Mouse (Mus musculus) lung, postnatal 0 days (tissue): Measurements from ENCODE around the gene Hist1h3g. TPM values are rescaled to one million over a fixed set of nuclear protein-coding genes. Genes with fewer than 3 reads are reported as not detected.
A peak's percentile ranks its signal among the peaks of the same experiment; 100 is the strongest.

Experiments
- ATAC-seq: fragments of 200-750 bp; cut with Nextera tagmentation; 2 replicates; pipeline ENCODE4 v1.8.0; 2017; ENCODE audit warnings: moderate library complexity
- DNase-seq: peaks from one replicate; pipeline ENCODE4 v3.0.0-alpha.2; 2016; ENCODE audit warnings: low spot score
- H3K27ac ChIP-seq: fragments of 300-500 bp; sonication (generic); 2 replicates; pipeline ENCODE4 v1.5.1; 2014; ENCODE audit warnings: antibody characterized with exemption, mild to moderate bottlenecking, low read length, mixed read lengths
- H3K27me3 ChIP-seq: fragments of 300-500 bp; sonication (generic); replicated peaks from 2 replicates; pipeline ENCODE4 v1.6.1; 2014; ENCODE audit warnings: low read length, mixed read lengths; ENCODE audit not compliant: insufficient read depth
- H3K36me3 ChIP-seq: fragments of 300-500 bp; sonication (generic); 2 replicates; pipeline ENCODE4 v1.6.1; 2014; ENCODE audit warnings: low read length, mixed read lengths; ENCODE audit not compliant: insufficient read depth
- H3K4me1 ChIP-seq: fragments of 300-500 bp; sonication (generic); 2 replicates; pipeline ENCODE4 v1.6.1; 2014; ENCODE audit warnings: antibody characterized with exemption, low read depth, low read length, mixed read lengths; ENCODE audit not compliant: insufficient read depth
- H3K4me2 ChIP-seq: fragments of 300-500 bp; sonication (generic); replicated peaks from 2 replicates; pipeline ENCODE4 v1.6.1; 2014; ENCODE audit warnings: low read depth, mild to moderate bottlenecking, low read length, moderate library complexity, mixed read lengths
- H3K4me3 ChIP-seq: fragments of 300-500 bp; sonication (generic); 2 replicates; pipeline ENCODE4 v1.5.1; 2014; ENCODE audit warnings: low read depth, low read length
- H3K9ac ChIP-seq: fragments of 300-500 bp; sonication (generic); replicated peaks from 2 replicates; pipeline ENCODE4 v1.6.1; 2014; ENCODE audit warnings: low read depth, mild to moderate bottlenecking
- H3K9me3 ChIP-seq: fragments of 300-500 bp; sonication (generic); 2 replicates; pipeline ENCODE4 v1.6.1; 2016; ENCODE audit warnings: low read length, mixed read lengths
- CTCF ChIP-seq: IDR thresholded peaks from 2 replicates; pipeline ENCODE4 v1.5.1; 2016; ENCODE audit warnings: antibody characterized with exemption, mild to moderate bottlenecking
- EP300 ChIP-seq: IDR thresholded peaks from 2 replicates; pipeline ENCODE4 v1.6.1; 2016; ENCODE audit warnings: antibody characterized with exemption, mild to moderate bottlenecking, control low read depth
- WGBS: fragments of 180-500 bp; shearing (Covaris S2); extraction: QIAGEN DNeasy Blood & Tissue Kit; methylation state at CpG from one replicate; pipeline ENCODE4 v1.1.7; 2014; 5-methylcytosine and 5-hydroxymethylcytosine counted together
- polyA plus RNA-seq: library from polyadenylated mRNA; unstranded; fragments of >200 nt; fragmentation: Nextera tagmentation; extraction: Ambion mirVana; gene quantifications from 2 replicates; pipeline ENCODE4 v1.2.1, GENCODE M21; 2015

Hist1h3g gene
- polyA plus RNA-seq, 1 experiment from 2014 or later: 0.80 TPM

DNA sequence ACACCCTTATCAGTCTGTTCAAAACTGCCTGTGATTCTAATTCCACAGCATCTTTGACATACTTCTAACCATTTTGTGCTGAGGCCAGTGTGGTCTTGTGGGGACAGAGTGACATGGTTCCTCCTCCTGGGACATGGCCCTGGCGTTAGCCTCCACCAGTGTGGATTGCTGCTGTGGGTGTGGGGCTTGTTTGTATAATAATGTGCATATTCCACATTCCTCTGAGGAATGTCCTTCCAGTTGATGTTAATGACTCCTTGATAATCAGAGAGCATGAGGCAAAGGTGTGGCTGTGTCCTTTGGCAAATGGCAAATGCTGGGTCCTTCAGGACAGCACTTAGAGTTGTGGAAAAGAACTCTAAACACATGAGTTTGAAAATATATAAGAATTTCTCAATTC, 21.7 kb upstream of the Hist1h3g start:
- no peak for ATAC-seq
- WGBS: 57% methylated on average over 1 of the region's 1 CpGs
- no peak overlapping the region for H3K27ac ChIP-seq
- H3K4me1 ChIP-seq: no peaks in the 10 kb centered on the region
- H3K4me3 ChIP-seq: no peak overlapping the region
- no peak overlapping the region for H3K4me2 ChIP-seq
- H3K27me3 ChIP-seq: no peaks in the 10 kb centered on the region
- no peak for DNase-seq
- H3K9me3 ChIP-seq: no peaks in the 10 kb centered on the region
- H3K9ac ChIP-seq: no peak overlapping the region
- TF ChIP-seq CTCF (no peak), EP300 (no peak)
- H3K36me3 ChIP-seq: no peaks in the 10 kb centered on the region

GRCm38 (mm10) chr13:23515281-23515680, 19.9 kb upstream of the Hist1h3g start:
- no peak for TF ChIP-seq CTCF
- TF ChIP-seq EP300: no peak
- H3K4me3 ChIP-seq: no peak overlapping the region
- no peaks in the 10 kb centered on the region for H3K9me3 ChIP-seq
- H3K27me3 ChIP-seq: no peaks in the 10 kb centered on the region
- no peak for DNase-seq
- H3K4me2 ChIP-seq: no peak overlapping the region
- no peak for ATAC-seq
- 73% methylated on average over 5 of the region's 5 CpGs for WGBS
- H3K9ac ChIP-seq: no peak overlapping the region
- no peak overlapping the region for H3K27ac ChIP-seq
- H3K4me1 ChIP-seq: no peaks in the 10 kb centered on the region
- no peaks in the 10 kb centered on the region for H3K36me3 ChIP-seq

GRCm38 (mm10) chr13:23515826-23516620, 19.2 kb upstream of the Hist1h3g start:
- DNase-seq (no peak), ATAC-seq (no peak)
- no peaks in the 10 kb centered on the region for H3K36me3 ChIP-seq
- no peak overlapping the region for H3K27ac ChIP-seq
- H3K9me3 ChIP-seq: no peaks in the 10 kb centered on the region
- no peaks in the 10 kb centered on the region for H3K27me3 ChIP-seq
- no peak for TF ChIP-seq CTCF
- no peak for TF ChIP-seq EP300
- peak overlapping the region; percentile 17; the same call in 1 of the 2 replicates for H3K4me2 ChIP-seq
- H3K9ac ChIP-seq: no peak overlapping the region
- WGBS: 47% methylated on average over 15 of the region's 15 CpGs
- H3K4me1 ChIP-seq: no peaks in the 10 kb centered on the region
- no peak overlapping the region for H3K4me3 ChIP-seq

DNA sequence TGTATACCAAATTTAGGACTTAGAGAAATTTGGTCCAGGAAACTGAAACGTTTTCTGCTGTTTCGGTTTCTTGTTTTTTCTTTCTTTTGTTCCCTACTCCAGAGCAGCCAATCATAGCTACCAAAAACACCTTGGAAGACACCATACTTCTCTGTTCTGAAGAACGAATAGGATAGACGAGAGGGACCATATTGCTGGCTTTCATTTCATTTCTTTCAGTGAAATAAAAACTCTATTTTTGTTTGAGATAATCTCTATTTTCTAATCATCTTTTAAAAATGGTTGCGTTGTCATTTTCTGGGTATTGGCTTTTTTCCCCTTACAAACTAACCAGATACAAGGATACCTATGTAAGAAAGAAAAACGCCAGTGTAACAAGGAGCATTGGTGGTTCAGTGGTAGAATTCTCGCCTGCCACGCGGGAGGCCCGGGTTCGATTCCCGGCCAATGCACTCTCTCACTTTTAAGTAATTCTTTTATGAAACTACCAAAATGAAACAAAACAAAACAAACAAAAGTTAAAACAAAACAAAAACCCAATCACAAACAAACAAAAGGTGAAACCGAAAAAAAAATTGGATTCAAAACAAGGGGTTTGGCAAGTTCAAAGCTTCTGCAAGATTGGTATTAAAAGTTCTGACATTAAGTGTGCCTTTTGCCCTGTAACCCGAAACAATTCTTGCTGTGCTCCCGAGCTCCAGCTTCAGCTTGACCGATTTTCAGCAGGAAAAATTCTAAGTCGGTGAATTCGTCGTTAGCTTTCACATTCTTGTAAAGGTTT, 18.2 kb upstream of the Hist1h3g start:
- Histone ChIP-seq H3K27ac (peak overlapping the region; percentile 57; the same call in 1 of the 2 replicates), H3K4me3 (peak overlapping the region; percentile 52), H3K36me3 (no peaks in the 10 kb centered on the region), H3K4me1 (no peaks in the 10 kb centered on the region), H3K9me3 (no peaks in the 10 kb centered on the region), H3K27me3 (no peaks in the 10 kb centered on the region), H3K4me2 (peak overlapping the region; percentile 65), H3K9ac (no peak overlapping the region)
- DNase-seq: peak; percentile 71
- no peak; the same call in 1 of the 2 replicates for TF ChIP-seq EP300
- TF ChIP-seq CTCF: no peak
- ATAC-seq: peak; percentile 61
- under 1% methylated on average over 19 of the region's 19 CpGs for WGBS

GRCm38 (mm10) chr13:23517603-23518294, 17.5 kb upstream of the Hist1h3g start:
- no peaks in the 10 kb centered on the region for H3K4me1 ChIP-seq
- peak overlapping the region; percentile 65 for H3K4me2 ChIP-seq
- H3K9ac ChIP-seq: no peak overlapping the region; the same call in 1 of the 2 replicates
- DNase-seq (peak; percentile 89), ATAC-seq (peak; percentile 88)
- H3K36me3 ChIP-seq: no peaks in the 10 kb centered on the region
- TF ChIP-seq CTCF (no peak), EP300 (peak; percentile 28; the same call in 1 of the 2 replicates)
- under 1% methylated on average over 27 of the region's 27 CpGs for WGBS
- H3K27me3 ChIP-seq: no peaks in the 10 kb centered on the region
- peak overlapping the region; percentile 52 for H3K4me3 ChIP-seq
- no peaks in the 10 kb centered on the region for H3K9me3 ChIP-seq
- peak overlapping the region; percentile 57; the same call in 1 of the 2 replicates for H3K27ac ChIP-seq

GRCm38 (mm10) chr13:23518295-23518603, 17.0 kb upstream of the Hist1h3g start:
- no peaks in the 10 kb centered on the region for H3K4me1 ChIP-seq
- no peaks in the 10 kb centered on the region for H3K36me3 ChIP-seq
- TF ChIP-seq CTCF (no peak), EP300 (no peak)
- H3K4me2 ChIP-seq: peak overlapping the region; percentile 65
- peak overlapping the region; percentile 52 for H3K4me3 ChIP-seq
- H3K27me3 ChIP-seq: no peaks in the 10 kb centered on the region
- ATAC-seq (0 out of 2 replicates have a peak, but pooled peaks have one; percentile 0), DNase-seq (no peak)
- no peak overlapping the region; the same call in 1 of the 2 replicates for H3K9ac ChIP-seq
- no peaks in the 10 kb centered on the region for H3K9me3 ChIP-seq
- no peak overlapping the region for H3K27ac ChIP-seq
- under 1% methylated on average over 6 of the region's 6 CpGs for WGBS
